Mouse (Mus musculus) kidney, postnatal 0 days (tissue): ENCODE results near the gene Vmn1r138. TPM values are rescaled to one million over a fixed set of nuclear protein-coding genes. Genes with fewer than 3 reads are reported as not detected.
"Not testable (repeated sequence)": the region's sequence is repeated elsewhere in the genome, so short reads cannot be mapped to it uniquely, and the experiment has no call there.

Source experiments
- ATAC-seq: fragments of 200-750 bp; cut with Nextera tagmentation; replicated peaks from 2 replicates; pipeline ENCODE4 v1.8.0; 2017; ENCODE audit warnings: low read depth, moderate number of reproducible peaks, moderate TSS enrichment, moderate library complexity; ENCODE audit not compliant: low FRiP score
- DNase-seq: peaks from one replicate; pipeline ENCODE4 v3.0.0-alpha.2; 2016; ENCODE audit warnings: low spot score
- H3K27ac ChIP-seq: fragments of 300-500 bp; sonication (generic); 2 replicates; pipeline ENCODE4 v1.5.1; 2014; ENCODE audit warnings: mild to moderate bottlenecking
- H3K27me3 ChIP-seq: fragments of 300-500 bp; sonication (generic); 2 replicates; pipeline ENCODE4 v1.6.1; 2014; ENCODE audit warnings: low read length, mixed read lengths; ENCODE audit not compliant: insufficient read depth
- H3K36me3 ChIP-seq: fragments of 300-500 bp; sonication (generic); 2 replicates; pipeline ENCODE4 v1.6.1; 2014; ENCODE audit warnings: low read length, mixed read lengths; ENCODE audit not compliant: insufficient read depth
- H3K4me1 ChIP-seq: fragments of 300-500 bp; sonication (generic); replicated peaks from 2 replicates; pipeline ENCODE4 v1.6.1; 2014; ENCODE audit warnings: antibody characterized with exemption, low read length, mixed read lengths; ENCODE audit not compliant: insufficient read depth
- H3K4me2 ChIP-seq: fragments of 300-500 bp; sonication (generic); 2 replicates; pipeline ENCODE4 v1.6.1; 2014; ENCODE audit warnings: mild to moderate bottlenecking, low read length, moderate library complexity, mixed read lengths
- H3K4me3 ChIP-seq: fragments of 300-500 bp; sonication (generic); replicated peaks from 2 replicates; pipeline ENCODE4 v1.5.1; 2014; ENCODE audit warnings: low read depth, low read length
- H3K9ac ChIP-seq: fragments of 300-500 bp; sonication (generic); 2 replicates; pipeline ENCODE4 v1.6.1; 2014; ENCODE audit warnings: low read depth, low read length
- H3K9me3 ChIP-seq: fragments of 300-500 bp; sonication (generic); replicated peaks from 2 replicates; pipeline ENCODE4 v1.6.1; 2016; ENCODE audit warnings: low read length, inconsistent platforms, mixed read lengths
- WGBS: fragments of 180-500 bp; shearing (Covaris S2); extraction: QIAGEN DNeasy Blood & Tissue Kit; methylation state at CpG from one replicate; pipeline ENCODE4 v1.1.7; 2014; 5-methylcytosine and 5-hydroxymethylcytosine counted together
- polyA plus RNA-seq: library from polyadenylated mRNA; unstranded; fragments of >200 nt; fragmentation: Nextera tagmentation; extraction: Ambion mirVana; gene quantifications from 2 replicates; pipeline ENCODE4 v1.2.1, GENCODE M21; 2015

The Vmn1r138 gene
- not detected in 2 replicates for polyA plus RNA-seq

GRCm38 (mm10) chr7:22028797-22029196, at the start of gene Vmn1r138:
Vmn1r138 (minus strand) TSS chr7:22028897.
- not testable (repeated sequence) for H3K4me3 ChIP-seq, H3K27me3 ChIP-seq, ATAC-seq, H3K9ac ChIP-seq, H3K4me1 ChIP-seq, H3K36me3 ChIP-seq, H3K4me2 ChIP-seq, DNase-seq, H3K27ac ChIP-seq, H3K9me3 ChIP-seq
- WGBS = no CpG with 5 or more reads among the region's 2 CpGs

DNA sequence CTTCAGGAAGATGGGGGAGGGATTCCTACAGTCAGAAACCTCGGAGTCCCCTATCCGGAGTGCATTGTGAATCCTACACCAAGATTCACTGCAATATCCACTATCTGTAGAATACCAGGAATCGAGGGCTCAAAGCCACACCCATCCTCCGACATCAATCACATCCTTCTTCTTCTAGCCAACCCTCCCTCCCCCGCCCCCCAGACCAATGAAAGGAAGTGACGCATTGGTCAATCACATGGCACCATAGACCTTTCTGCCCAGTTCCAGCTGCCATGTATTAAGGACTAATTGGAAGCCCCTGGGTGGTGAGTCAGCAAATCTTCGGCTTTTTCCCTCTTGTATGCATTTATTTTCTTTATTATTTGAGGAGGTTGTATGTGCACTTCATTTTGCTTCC, 40.1 kb upstream of the Vmn1r138 start, which contains the start of gene Vmn1r139:
TSS of gene Vmn1r139 (plus strand) at position 301 of the 400 bp plus-strand sequence.
- not testable (repeated sequence) for ATAC-seq, H3K36me3 ChIP-seq, H3K27me3 ChIP-seq, H3K9me3 ChIP-seq, H3K9ac ChIP-seq, H3K27ac ChIP-seq, H3K4me2 ChIP-seq, DNase-seq, H3K4me3 ChIP-seq, H3K4me1 ChIP-seq
- no CpG with 5 or more reads among the region's 7 CpGs for WGBS

DNA sequence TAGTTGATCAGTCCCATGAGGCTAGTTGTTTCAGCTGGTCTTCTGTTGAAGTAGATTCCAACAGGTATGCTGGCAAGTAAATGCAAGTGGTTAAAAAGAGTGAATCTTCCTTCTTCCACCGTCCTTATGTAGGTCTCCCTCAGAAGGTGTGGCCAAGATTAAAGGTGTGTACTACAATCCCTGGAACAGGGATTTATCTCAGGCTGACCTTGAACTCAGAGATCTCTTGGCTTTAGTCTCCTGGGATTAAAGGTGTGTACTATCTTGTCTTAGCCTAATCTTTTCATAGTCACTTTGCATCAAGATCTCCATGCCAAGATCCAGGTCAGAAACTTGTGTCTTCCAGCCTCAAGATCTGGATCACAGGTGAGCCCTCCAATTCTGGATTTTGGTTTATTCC, 27.5 kb upstream of the Vmn1r138 start, which contains the start of gene Gm6176:
TSS of gene Gm6176 (minus strand) at position 101 of the 400 bp plus-strand sequence.
- WGBS = no CpG with 5 or more reads among the region's 1 CpGs
- not testable (repeated sequence) for DNase-seq, H3K9me3 ChIP-seq, H3K27me3 ChIP-seq, ATAC-seq, H3K9ac ChIP-seq, H3K27ac ChIP-seq, H3K4me3 ChIP-seq, H3K4me1 ChIP-seq, H3K4me2 ChIP-seq, H3K36me3 ChIP-seq

DNA sequence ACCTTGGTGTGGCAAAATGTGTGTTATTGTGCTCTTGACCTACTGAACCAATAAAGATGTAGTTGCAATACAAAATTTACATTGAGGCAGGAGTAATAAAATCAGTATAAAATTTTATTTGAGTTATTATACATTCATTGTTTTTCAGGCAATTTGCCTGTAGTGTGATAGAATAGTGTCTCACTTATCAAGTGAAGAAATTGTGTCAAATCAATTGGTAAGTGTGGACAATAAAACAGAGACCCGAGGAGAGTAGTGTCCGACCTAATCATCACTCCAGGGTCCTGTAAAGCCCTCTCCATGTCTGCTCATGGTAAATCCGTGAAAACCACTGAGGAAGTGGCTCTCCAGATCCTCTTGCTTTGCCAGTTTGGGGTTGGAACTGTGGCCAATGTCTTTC, 34.4 kb downstream of the Vmn1r138 start, which contains the start of gene Vmn1r137:
TSS of gene Vmn1r137 (plus strand) at position 301 of the 400 bp plus-strand sequence.
- not testable (repeated sequence) for H3K27me3 ChIP-seq, H3K36me3 ChIP-seq, H3K4me3 ChIP-seq, H3K4me1 ChIP-seq, DNase-seq, H3K9me3 ChIP-seq, H3K4me2 ChIP-seq, H3K9ac ChIP-seq, H3K27ac ChIP-seq, ATAC-seq
- no CpG with 5 or more reads among the region's 3 CpGs for WGBS

Other genes starting within 250 kb of the Vmn1r138 start
- gene Gm4177, start 232.2 kb downstream of the Vmn1r138 start, polyA plus RNA-seq = not detected in 2 replicates
- gene Vmn1r135, start 196.5 kb downstream of the Vmn1r138 start, polyA plus RNA-seq = not detected in 2 replicates
- gene Gm5725, start 184.6 kb downstream of the Vmn1r138 start, polyA plus RNA-seq = not detected in 2 replicates
- gene Gm5891, start 107.6 kb downstream of the Vmn1r138 start, polyA plus RNA-seq = not detected in 2 replicates
- not detected in 2 replicates for gene Vmn1r137, start 34.3 kb downstream of the Vmn1r138 start, polyA plus RNA-seq
- gene Gm6176, start 27.4 kb upstream of the Vmn1r138 start, polyA plus RNA-seq = not detected in 2 replicates
- not detected in 2 replicates for gene Vmn1r139, start 40.2 kb upstream of the Vmn1r138 start, polyA plus RNA-seq
- not detected in 2 replicates for gene Gm16451, start 89.3 kb upstream of the Vmn1r138 start, polyA plus RNA-seq
- gene Gm10666, start 105.8 kb upstream of the Vmn1r138 start, polyA plus RNA-seq = not detected in 2 replicates
- gene Vmn1r142, start 135.1 kb upstream of the Vmn1r138 start, polyA plus RNA-seq = not detected in 2 replicates
- gene Vmn1r143, start 160.5 kb upstream of the Vmn1r138 start, polyA plus RNA-seq = not detected in 2 replicates
- not detected in 2 replicates for gene Gm8653, start 172.4 kb upstream of the Vmn1r138 start, polyA plus RNA-seq
- gene Gm8453, start 200.6 kb upstream of the Vmn1r138 start, polyA plus RNA-seq = not detected in 2 replicates